Mouse (Mus musculus): ENCODE measurements at regions not wholly inside any gene's neighbourhood (a gene's known extent, or its start where the extent isn't known, plus 50 kb on each side); places are given as distances from the start of the nearest gene placed in this dataset.

GRCm38 (mm10) chr4:87662876-87663275, 370.3 kb downstream of the Mllt3 start:
- H3K9me3 ChIP-seq: no peaks in the 10 kb centered on the region
- H3K27ac ChIP-seq (replicated peaks): no peak overlapping the region
- no peaks in the 10 kb centered on the region for H3K27me3 ChIP-seq
- ATAC-seq (ENCODE audit: low FRiP score, low read depth): no peak
- WGBS: 69% methylated on average over 2 of the region's 2 CpGs
- no peak overlapping the region for H3K9ac ChIP-seq
- no peak overlapping the region for H3K4me3 ChIP-seq
- no peaks in the 10 kb centered on the region for H3K36me3 ChIP-seq
- H3K4me1 ChIP-seq (replicated peaks): peaks cover 8% of the 10 kb centered on the region
- H3K4me2 ChIP-seq: no peak overlapping the region

GRCm38 (mm10) chr4:87658316-87658715, 374.8 kb downstream of the Mllt3 start:
- H3K4me3 ChIP-seq: no peak overlapping the region
- peak; percentile 15; the same call in 1 of the 2 replicates for ATAC-seq (ENCODE audit: low FRiP score, low read depth)
- WGBS: 30% methylated on average over 4 of the region's 4 CpGs

DNA sequence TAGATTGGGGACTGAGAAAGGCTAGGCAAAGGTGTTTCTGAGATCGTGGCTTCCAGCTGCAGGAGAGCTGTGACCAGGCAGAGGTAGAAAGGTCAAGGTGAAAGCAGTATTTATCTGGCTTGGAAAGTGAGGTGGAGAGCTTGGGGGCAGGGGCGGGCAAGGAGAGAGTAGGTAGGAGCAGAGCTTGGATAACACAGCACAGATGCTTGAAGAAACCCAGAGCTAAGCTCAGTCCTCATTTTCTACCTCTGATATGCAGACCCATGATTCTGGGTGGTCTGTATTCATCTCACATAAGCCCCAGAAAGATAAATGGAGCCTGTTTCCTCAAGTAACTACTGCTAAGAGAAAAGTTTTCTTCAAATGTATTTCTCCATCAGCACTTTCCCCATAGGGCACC, 375.3 kb downstream of the Mllt3 start:
- 63% methylated on average over 2 of the region's 2 CpGs for WGBS
- no peaks in the 10 kb centered on the region for H3K27me3 ChIP-seq
- no peak for ATAC-seq (ENCODE audit: low FRiP score, low read depth)
- no peak overlapping the region for H3K9ac ChIP-seq
- no peak overlapping the region for H3K27ac ChIP-seq (replicated peaks)
- H3K4me3 ChIP-seq: no peak overlapping the region
- no peak overlapping the region for H3K4me2 ChIP-seq
- peaks cover 8% of the 10 kb centered on the region for H3K4me1 ChIP-seq (replicated peaks)
- no peaks in the 10 kb centered on the region for H3K9me3 ChIP-seq
- H3K36me3 ChIP-seq: no peaks in the 10 kb centered on the region

More at GRCm38 (mm10) chr4:87658316-87658715, 374.8 kb downstream of the Mllt3 start:
- Histone ChIP-seq H3K9ac (no peak overlapping the region), H3K9me3 (no peaks in the 10 kb centered on the region), H3K27ac (replicated peaks) (no peak overlapping the region), H3K4me1 (replicated peaks) (peaks cover 8% of the 10 kb centered on the region), H3K27me3 (no peaks in the 10 kb centered on the region), H3K36me3 (no peaks in the 10 kb centered on the region), H3K4me2 (no peak overlapping the region)

GRCm38 (mm10) chr4:87653440-87654165, 379.6 kb downstream of the Mllt3 start:
- no peak for ATAC-seq (ENCODE audit: low FRiP score, low read depth)
- Histone ChIP-seq H3K9ac (no peak overlapping the region), H3K4me3 (no peak overlapping the region), H3K27ac (replicated peaks) (no peak overlapping the region), H3K4me2 (no peak overlapping the region), H3K4me1 (replicated peaks) (peaks cover 17% of the 10 kb centered on the region), H3K27me3 (no peaks in the 10 kb centered on the region), H3K36me3 (no peaks in the 10 kb centered on the region), H3K9me3 (no peaks in the 10 kb centered on the region)
- WGBS: 78% methylated on average over 5 of the region's 5 CpGs

DNA sequence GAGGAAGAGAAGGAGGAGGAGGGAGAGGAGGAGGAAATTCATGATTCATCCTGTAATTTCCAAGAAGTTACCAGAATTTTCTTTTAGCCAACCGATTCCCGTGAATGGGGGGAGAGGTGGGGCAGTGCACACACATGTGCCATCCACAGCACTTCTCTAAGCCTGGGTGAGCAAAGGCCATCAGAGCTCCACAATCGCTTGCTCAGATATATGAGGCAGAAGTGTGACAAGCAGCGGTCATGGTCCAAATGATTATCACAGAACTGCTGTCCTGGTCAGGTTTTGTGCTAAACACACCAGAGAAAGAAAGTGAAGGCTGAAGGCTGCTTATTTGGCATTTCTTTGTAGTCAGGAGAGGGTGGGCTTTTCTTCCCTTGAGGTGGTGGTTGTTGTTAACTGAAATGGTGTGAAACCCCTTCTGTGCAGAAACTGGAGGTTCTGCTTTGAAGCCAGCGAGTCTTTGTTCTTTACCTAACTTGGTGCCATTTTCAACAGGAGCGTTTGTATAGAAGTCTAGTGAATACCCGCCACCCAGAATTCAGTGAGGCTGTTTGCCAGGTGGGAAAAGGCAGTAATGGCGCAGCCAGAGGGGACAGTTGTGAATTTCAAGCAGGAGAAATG, 380.7 kb downstream of the Mllt3 start:
- no peaks in the 10 kb centered on the region for H3K9me3 ChIP-seq
- no peak overlapping the region for H3K4me2 ChIP-seq
- H3K27ac ChIP-seq (replicated peaks): no peak overlapping the region
- H3K9ac ChIP-seq: no peak overlapping the region
- H3K4me3 ChIP-seq: no peak overlapping the region
- no peaks in the 10 kb centered on the region for H3K27me3 ChIP-seq
- 62% methylated on average over 8 of the region's 8 CpGs for WGBS
- H3K36me3 ChIP-seq: no peaks in the 10 kb centered on the region
- ATAC-seq (ENCODE audit: low FRiP score, low read depth): no peak
- H3K4me1 ChIP-seq (replicated peaks): peaks cover 20% of the 10 kb centered on the region

- Histone ChIP-seq H3K27ac (replicated peaks) (peak overlapping the region; percentile 53), H3K27me3 (no peaks in the 10 kb centered on the region), H3K4me2 (no peak overlapping the region), H3K36me3 (no peaks in the 10 kb centered on the region), H3K9ac (no peak overlapping the region), H3K4me1 (replicated peaks) (peaks cover 20% of the 10 kb centered on the region), H3K9me3 (no peaks in the 10 kb centered on the region), H3K4me3 (no peak overlapping the region)
- 57% methylated on average over 3 of the region's 3 CpGs for WGBS
- peak; percentile 44; the same call in 1 of the 2 replicates for ATAC-seq (ENCODE audit: low FRiP score, low read depth)
Measured at GRCm38 (mm10) chr4:87651275-87651674, 381.9 kb downstream of the Mllt3 start.

DNA sequence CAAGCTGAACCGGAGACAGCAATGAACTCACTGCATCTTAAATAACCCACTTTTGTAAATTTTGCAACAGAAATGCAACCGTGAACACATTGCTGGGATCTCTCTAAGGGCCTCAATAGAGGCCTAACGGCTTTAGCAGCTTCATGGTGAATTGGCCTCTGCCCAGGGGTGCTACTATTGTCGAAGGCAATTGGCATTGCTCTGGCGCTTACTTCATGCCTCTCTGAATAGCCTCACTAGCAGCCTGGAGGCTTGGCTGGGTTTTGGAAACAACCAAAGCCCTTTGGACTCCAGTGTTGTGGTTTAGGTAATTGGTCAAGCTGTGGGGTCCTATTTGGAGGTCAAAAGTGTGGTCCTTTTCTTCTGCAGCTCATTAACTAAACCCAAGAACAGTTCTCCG, 382.3 kb downstream of the Mllt3 start:
- peak overlapping the region; percentile 53 for H3K27ac ChIP-seq (replicated peaks)
- no peaks in the 10 kb centered on the region for H3K9me3 ChIP-seq
- no peaks in the 10 kb centered on the region for H3K27me3 ChIP-seq
- ATAC-seq (ENCODE audit: low FRiP score, low read depth): peak; percentile 36
- H3K4me3 ChIP-seq: no peak overlapping the region
- H3K4me2 ChIP-seq: no peak overlapping the region
- H3K4me1 ChIP-seq (replicated peaks): peaks cover 20% of the 10 kb centered on the region
- no peak overlapping the region for H3K9ac ChIP-seq
- WGBS: 22% methylated on average over 6 of the region's 6 CpGs
- no peaks in the 10 kb centered on the region for H3K36me3 ChIP-seq

GRCm38 (mm10) chr4:87650393-87650792, 382.8 kb downstream of the Mllt3 start:
- Histone ChIP-seq H3K36me3 (no peaks in the 10 kb centered on the region), H3K27me3 (no peaks in the 10 kb centered on the region), H3K27ac (replicated peaks) (peak overlapping the region; percentile 53), H3K4me2 (no peak overlapping the region), H3K9me3 (no peaks in the 10 kb centered on the region), H3K4me3 (no peak overlapping the region), H3K9ac (no peak overlapping the region), H3K4me1 (replicated peaks) (peaks cover 20% of the 10 kb centered on the region)
- 37% methylated on average over 3 of the region's 3 CpGs for WGBS
- ATAC-seq (ENCODE audit: low FRiP score, low read depth): no peak

DNA sequence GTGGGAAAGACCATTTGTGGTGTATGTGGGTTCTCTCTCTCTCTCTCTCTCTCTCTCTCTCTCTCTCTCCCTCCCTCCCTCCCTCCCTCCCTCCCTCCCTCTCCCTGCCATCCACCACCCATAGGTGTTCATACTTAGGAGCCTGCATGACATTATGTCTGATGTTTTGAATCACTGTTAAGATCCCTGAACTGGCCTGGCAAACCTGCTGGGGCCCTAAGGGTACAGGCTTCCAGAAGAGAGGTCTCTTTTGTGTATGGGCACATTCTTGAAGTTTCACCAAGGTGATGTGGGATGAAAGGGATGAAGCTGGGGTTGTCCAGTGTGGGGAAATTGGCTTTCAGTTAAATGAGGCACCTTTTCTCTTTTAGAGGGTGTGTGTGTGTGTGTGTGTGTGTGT, 384.2 kb downstream of the Mllt3 start:
- no peaks in the 10 kb centered on the region for H3K27me3 ChIP-seq
- H3K9me3 ChIP-seq: no peaks in the 10 kb centered on the region
- H3K9ac ChIP-seq: no peak overlapping the region
- H3K27ac ChIP-seq (replicated peaks): peak overlapping the region; percentile 65; the same call in 1 of the 2 replicates
- H3K4me2 ChIP-seq: peak overlapping the region; percentile 70
- no peak overlapping the region for H3K4me3 ChIP-seq
- no peaks in the 10 kb centered on the region for H3K36me3 ChIP-seq
- H3K4me1 ChIP-seq (replicated peaks): peaks cover 20% of the 10 kb centered on the region
- peak; percentile 10; the same call in 1 of the 2 replicates for ATAC-seq (ENCODE audit: low FRiP score, low read depth)

DNA sequence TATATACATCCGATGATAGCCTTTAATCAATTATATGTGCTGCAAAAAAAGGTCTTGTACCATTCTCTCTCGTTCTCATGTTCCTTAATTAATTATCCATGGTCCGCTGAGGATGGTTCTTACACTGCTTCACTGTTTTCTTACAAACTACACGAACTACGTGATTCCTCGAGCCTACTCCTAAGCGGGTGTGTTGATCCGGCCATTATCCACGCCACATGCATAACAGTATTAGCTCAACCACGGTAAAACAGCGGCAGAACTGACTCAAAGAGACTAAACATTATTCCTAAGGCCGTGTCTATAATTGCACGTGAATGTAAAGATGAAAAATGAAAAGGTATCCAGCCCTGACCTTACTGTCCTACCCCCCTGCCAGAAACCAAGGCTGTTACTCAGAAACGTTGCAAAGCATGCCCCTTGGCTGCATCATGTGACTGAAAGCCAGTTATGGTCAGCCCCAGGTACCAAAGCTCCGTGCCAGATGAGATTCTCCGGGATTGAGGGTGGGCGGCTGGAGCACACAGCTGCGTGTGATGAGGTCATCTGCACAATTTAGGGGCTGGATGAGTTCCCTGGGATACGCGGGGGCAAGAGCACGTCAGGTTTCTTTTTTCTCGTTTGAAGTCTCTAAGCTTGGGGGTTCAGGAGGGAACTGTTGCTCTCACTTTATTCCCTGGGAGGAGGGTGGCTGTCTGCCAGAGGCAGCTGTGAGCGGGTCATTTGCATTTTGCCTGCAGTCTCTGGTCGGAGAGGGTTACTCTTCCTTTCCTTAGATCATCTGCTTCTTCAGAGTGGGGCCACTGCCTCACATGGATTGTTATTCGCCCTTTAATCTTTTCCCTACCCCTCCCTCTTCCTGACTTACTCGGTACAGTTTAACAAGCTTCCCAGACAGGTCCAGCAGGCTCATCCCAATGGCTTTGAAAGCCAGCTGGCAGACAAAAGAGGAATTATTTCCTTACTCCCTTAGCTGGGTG, 384.9 kb downstream of the Mllt3 start:
- WGBS: 6% methylated on average over 26 of the region's 26 CpGs
- ATAC-seq (ENCODE audit: low FRiP score, low read depth): peak; percentile 76
- peak overlapping the region; percentile 70 for H3K4me2 ChIP-seq

GRCm38 (mm10) chr4:87642002-87642401, 391.2 kb downstream of the Mllt3 start:
- 92% methylated on average over 5 of the region's 5 CpGs for WGBS
- Histone ChIP-seq H3K9ac (no peak overlapping the region), H3K4me1 (replicated peaks) (peaks cover 11% of the 10 kb centered on the region)

More for the DNA sequence above, 384.9 kb downstream of the Mllt3 start:
- Histone ChIP-seq H3K36me3 (no peaks in the 10 kb centered on the region), H3K9ac (peak overlapping the region; percentile 33), H3K9me3 (no peaks in the 10 kb centered on the region), H3K27ac (replicated peaks) (peak overlapping the region; percentile 65), H3K27me3 (no peaks in the 10 kb centered on the region), H3K4me1 (replicated peaks) (peaks cover 20% of the 10 kb centered on the region), H3K4me3 (peak overlapping the region; percentile 36)

DNA sequence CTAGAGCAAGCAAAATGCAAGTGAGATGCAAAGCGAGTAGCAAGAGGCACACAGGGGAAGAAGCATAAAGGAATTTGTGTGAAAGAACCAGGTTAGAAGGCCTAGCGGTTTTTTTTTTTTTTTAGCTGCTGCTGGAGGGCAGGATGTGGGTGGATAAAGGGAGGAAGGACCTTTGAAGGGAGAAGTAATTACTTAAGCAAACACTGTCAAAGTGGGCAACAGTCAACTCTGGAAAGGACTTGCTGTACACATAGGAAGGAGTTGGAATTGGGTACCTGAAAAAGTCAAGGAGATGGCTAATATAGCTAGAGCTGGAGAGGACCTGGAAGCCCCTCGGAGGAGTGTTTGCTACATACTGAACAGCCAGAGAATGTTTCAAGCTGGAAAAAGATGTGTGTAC, 391.6 kb downstream of the Mllt3 start:
- WGBS: 85% methylated on average over 3 of the region's 3 CpGs
- ATAC-seq (ENCODE audit: low FRiP score, low read depth): no peak
- H3K27me3 ChIP-seq: no peaks in the 10 kb centered on the region

More at GRCm38 (mm10) chr4:87642002-87642401, 391.2 kb downstream of the Mllt3 start:
- no peak for ATAC-seq (ENCODE audit: low FRiP score, low read depth)
- H3K36me3 ChIP-seq: no peaks in the 10 kb centered on the region
- H3K27ac ChIP-seq (replicated peaks): no peak overlapping the region
- no peaks in the 10 kb centered on the region for H3K9me3 ChIP-seq
- H3K4me2 ChIP-seq: no peak overlapping the region
- H3K27me3 ChIP-seq: no peaks in the 10 kb centered on the region
- no peak overlapping the region for H3K4me3 ChIP-seq

More for the DNA sequence above, 391.6 kb downstream of the Mllt3 start:
- Histone ChIP-seq H3K27ac (replicated peaks) (no peak overlapping the region), H3K36me3 (no peaks in the 10 kb centered on the region), H3K9ac (no peak overlapping the region), H3K4me2 (no peak overlapping the region), H3K4me3 (no peak overlapping the region), H3K4me1 (replicated peaks) (peaks cover 13% of the 10 kb centered on the region), H3K9me3 (no peaks in the 10 kb centered on the region)

Data from hindbrain, embryonic 15.5 days (tissue).